Mouse (Mus musculus): ENCODE measurements around the gene Rgs6. TPM values are rescaled to one million over a fixed set of nuclear protein-coding genes. Genes with fewer than 3 reads are reported as not detected.

Gene Rgs6
- polyA plus RNA-seq, 1 experiment: 0.69 TPM

DNA sequence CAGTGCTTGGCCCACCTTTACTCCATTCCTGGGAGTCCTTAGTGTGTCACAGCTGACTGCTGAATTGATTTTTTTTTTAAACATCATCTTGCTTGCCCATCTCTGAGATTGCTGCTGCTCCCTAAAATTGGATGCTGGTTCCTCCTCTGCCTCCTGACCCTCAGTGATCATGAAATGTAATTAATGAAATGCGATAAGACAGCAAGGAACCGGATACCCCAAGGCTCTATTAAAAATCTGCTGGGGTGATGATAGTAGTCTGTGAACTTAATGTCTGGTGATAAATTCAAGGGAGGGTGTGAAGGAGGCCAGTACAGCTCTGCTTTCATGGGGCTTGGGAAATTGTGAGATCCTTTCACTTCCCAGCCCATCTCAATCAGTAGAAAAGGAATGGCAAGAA is 489.4 kb downstream of the Rgs6 start:
- Histone ChIP-seq H3K4me3 (replicated peaks) (no peak overlapping the region), H3K27me3 (replicated peaks) (peaks cover 12% of the 10 kb centered on the region), H3K36me3 (replicated peaks; ENCODE audit: low read length) (no peaks in the 10 kb centered on the region), H3K4me1 (peaks cover 27% of the 10 kb centered on the region), H3K9me3 (no peaks in the 10 kb centered on the region)
- TF ChIP-seq GATA1 (IDR thresholded peaks at IDR 0.05; ENCODE audit: borderline replicate concordance, low read length): no peak
- TF ChIP-seq FLI1 (IDR thresholded peaks at IDR 0.05; ENCODE audit: low read length): no peak

GRCm38 (mm10) chr12:83083427-83083826 is 495.3 kb downstream of the Rgs6 start:
- Histone ChIP-seq H3K9me3 (no peaks in the 10 kb centered on the region), H3K36me3 (replicated peaks; ENCODE audit: low read length) (no peaks in the 10 kb centered on the region)

DNA sequence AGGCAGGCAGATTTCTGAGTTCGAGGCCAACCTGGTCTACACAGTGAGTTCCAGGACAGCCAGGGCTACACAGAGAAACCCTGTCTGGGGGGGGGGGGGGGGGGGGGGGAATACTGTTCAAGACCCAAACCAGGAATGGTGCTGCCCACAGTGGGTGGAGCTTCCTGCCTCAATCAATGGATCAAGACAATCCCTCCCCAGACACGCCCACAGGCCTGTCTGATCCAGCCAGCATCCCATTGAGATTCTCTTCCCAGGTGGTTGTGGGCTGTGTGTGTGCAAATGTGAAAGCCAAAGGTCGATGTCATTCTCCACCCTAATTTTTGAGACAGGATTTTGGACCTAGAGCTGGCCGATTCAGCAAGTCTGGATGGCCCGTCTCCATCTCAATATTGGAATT is 496.5 kb downstream of the Rgs6 start:
- H3K27me3 ChIP-seq (replicated peaks): peaks cover 9% of the 10 kb centered on the region
- no peak for TF ChIP-seq GATA1 (IDR thresholded peaks at IDR 0.05; ENCODE audit: borderline replicate concordance, low read length)
- TF ChIP-seq FLI1 (IDR thresholded peaks at IDR 0.05; ENCODE audit: low read length): no peak
- no peak overlapping the region for H3K4me3 ChIP-seq (replicated peaks)
- peaks cover 30% of the 10 kb centered on the region for H3K4me1 ChIP-seq
- H3K36me3 ChIP-seq (replicated peaks; ENCODE audit: low read length): no peaks in the 10 kb centered on the region
- no peaks in the 10 kb centered on the region for H3K9me3 ChIP-seq

More at GRCm38 (mm10) chr12:83083427-83083826, 495.3 kb downstream of the Rgs6 start:
- Histone ChIP-seq H3K4me1 (peaks cover 30% of the 10 kb centered on the region), H3K27me3 (replicated peaks) (peaks cover 14% of the 10 kb centered on the region), H3K4me3 (replicated peaks) (no peak overlapping the region)
- TF ChIP-seq FLI1 (IDR thresholded peaks at IDR 0.05; ENCODE audit: low read length): no peak

GRCm38 (mm10) chr12:83087010-83087409 is 498.9 kb downstream of the Rgs6 start:
- no peaks in the 10 kb centered on the region for H3K9me3 ChIP-seq
- no peak for TF ChIP-seq FLI1 (IDR thresholded peaks at IDR 0.05; ENCODE audit: low read length)
- peaks cover 8% of the 10 kb centered on the region for H3K27me3 ChIP-seq (replicated peaks)
- no peaks in the 10 kb centered on the region for H3K36me3 ChIP-seq (replicated peaks; ENCODE audit: low read length)
- H3K4me1 ChIP-seq: peaks cover 29% of the 10 kb centered on the region
- no peak overlapping the region for H3K4me3 ChIP-seq (replicated peaks)

DNA sequence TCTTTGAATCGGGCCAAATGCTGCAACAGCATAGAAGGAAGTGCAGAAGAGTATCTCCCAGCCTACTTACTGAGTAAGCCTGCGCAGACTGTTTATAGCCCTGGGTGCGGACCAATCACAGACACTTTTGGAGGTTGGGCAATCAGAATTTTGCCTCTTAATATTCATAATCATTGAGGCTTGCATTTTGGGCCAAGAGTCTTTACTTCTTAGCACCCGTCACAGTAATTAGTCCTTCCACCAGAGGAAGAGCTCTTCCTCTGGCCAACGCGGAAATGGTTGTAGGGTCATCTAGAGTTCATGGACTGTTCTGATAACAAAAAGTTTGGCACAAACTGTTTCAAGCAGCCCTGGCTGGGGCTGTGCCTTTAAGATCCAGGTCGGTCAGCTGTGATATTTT is 499.5 kb downstream of the Rgs6 start:
- TF ChIP-seq GATA1 (IDR thresholded peaks at IDR 0.05; ENCODE audit: borderline replicate concordance, low read length): no peak
- peaks cover 10% of the 10 kb centered on the region for H3K27me3 ChIP-seq (replicated peaks)
- H3K9me3 ChIP-seq: no peaks in the 10 kb centered on the region
- H3K4me3 ChIP-seq (replicated peaks): no peak overlapping the region
- H3K36me3 ChIP-seq (replicated peaks; ENCODE audit: low read length): no peaks in the 10 kb centered on the region
- peaks cover 34% of the 10 kb centered on the region for H3K4me1 ChIP-seq

GRCm38 (mm10) chr12:83092001-83092400 is 503.9 kb downstream of the Rgs6 start:
- Histone ChIP-seq H3K36me3 (replicated peaks; ENCODE audit: low read length) (no peaks in the 10 kb centered on the region), H3K4me3 (replicated peaks) (no peak overlapping the region)

GRCm38 (mm10) chr12:83097787-83098186 is 509.7 kb downstream of the Rgs6 start:
- Histone ChIP-seq H3K36me3 (replicated peaks; ENCODE audit: low read length) (no peaks in the 10 kb centered on the region), H3K27me3 (replicated peaks) (peaks cover 2% of the 10 kb centered on the region), H3K4me1 (peaks cover 20% of the 10 kb centered on the region), H3K9me3 (peaks cover 4% of the 10 kb centered on the region; the same call in 1 of the 2 replicates), H3K4me3 (replicated peaks) (no peak overlapping the region)
- no peak for TF ChIP-seq FLI1 (IDR thresholded peaks at IDR 0.05; ENCODE audit: low read length)

More at GRCm38 (mm10) chr12:83092001-83092400, 503.9 kb downstream of the Rgs6 start:
- H3K27me3 ChIP-seq (replicated peaks): peaks cover 10% of the 10 kb centered on the region
- H3K9me3 ChIP-seq: no peaks in the 10 kb centered on the region
- H3K4me1 ChIP-seq: peaks cover 16% of the 10 kb centered on the region
- TF ChIP-seq GATA1 (IDR thresholded peaks at IDR 0.05; ENCODE audit: borderline replicate concordance, low read length): no peak
- no peak for TF ChIP-seq FLI1 (IDR thresholded peaks at IDR 0.05; ENCODE audit: low read length)

DNA sequence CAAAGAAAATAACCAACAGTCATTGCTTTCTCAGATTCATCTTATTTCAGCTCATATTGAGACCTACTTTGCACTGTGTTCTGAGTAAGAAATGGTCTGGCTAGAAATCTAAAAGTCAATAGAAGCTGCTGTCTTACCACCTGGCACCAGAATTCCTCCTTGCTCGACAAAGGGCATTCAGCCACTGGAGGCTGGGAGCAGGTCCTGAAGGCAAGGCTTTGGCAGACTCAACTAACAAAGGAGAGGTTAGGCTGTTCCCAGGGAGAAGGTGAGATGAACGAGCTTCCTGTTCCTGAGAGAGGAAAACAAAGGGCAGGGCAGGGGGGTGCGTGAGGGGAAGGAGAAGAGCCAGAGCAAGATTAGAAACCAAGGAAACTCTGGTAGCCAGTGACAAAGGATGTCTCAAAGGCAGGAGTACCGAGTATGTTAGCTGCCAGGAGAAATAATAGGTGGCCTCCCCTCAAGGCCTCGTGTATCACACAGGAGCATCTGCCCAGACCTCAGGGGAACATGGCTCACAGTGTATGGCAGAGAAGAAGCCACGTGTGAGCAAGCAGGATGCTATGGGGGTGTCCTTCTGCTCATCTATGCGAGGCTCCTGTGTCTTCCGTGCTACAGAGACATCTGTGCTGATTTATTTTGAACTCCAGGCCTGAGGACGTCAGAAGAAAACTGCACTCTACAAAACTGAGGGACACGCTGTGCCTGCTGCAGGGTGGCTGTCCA is 510.7 kb downstream of the Rgs6 start:
- Histone ChIP-seq H3K9me3 (peaks cover 4% of the 10 kb centered on the region; the same call in 1 of the 2 replicates), H3K4me3 (replicated peaks) (peak overlapping the region; percentile 40), H3K36me3 (replicated peaks; ENCODE audit: low read length) (no peaks in the 10 kb centered on the region), H3K27me3 (replicated peaks) (peaks cover 8% of the 10 kb centered on the region), H3K4me1 (peaks cover 20% of the 10 kb centered on the region)
- TF ChIP-seq GATA1 (IDR thresholded peaks at IDR 0.05; ENCODE audit: borderline replicate concordance, low read length): no peak
- TF ChIP-seq FLI1 (IDR thresholded peaks at IDR 0.05; ENCODE audit: low read length): no peak

DNA sequence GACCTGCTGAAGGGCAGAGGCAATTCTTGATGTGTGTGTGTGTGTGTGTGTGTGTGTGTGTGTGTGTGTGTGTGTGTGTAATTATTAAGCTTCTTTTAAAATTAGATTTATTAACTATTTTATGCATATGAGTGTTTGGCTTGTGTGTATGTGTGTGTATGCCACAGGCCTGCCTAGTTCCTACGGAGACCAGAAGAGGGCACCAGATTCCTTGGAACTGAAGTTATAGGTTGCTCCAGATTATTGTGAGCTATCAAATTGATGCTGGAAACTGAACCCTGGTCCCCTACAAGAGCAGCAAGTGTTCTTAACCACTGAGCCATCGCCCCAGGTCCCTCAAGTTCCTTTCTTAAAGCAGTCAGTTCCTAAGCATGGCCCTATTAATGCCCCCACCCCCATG is 511.8 kb downstream of the Rgs6 start:
- Histone ChIP-seq H3K4me1 (peaks cover 23% of the 10 kb centered on the region), H3K36me3 (replicated peaks; ENCODE audit: low read length) (no peaks in the 10 kb centered on the region), H3K9me3 (peaks cover 10% of the 10 kb centered on the region; the same call in 1 of the 2 replicates), H3K27me3 (replicated peaks) (peaks cover 15% of the 10 kb centered on the region), H3K4me3 (replicated peaks) (no peak overlapping the region)
- no peak for TF ChIP-seq GATA1 (IDR thresholded peaks at IDR 0.05; ENCODE audit: borderline replicate concordance, low read length)
- TF ChIP-seq FLI1 (IDR thresholded peaks at IDR 0.05; ENCODE audit: low read length): no peak

DNA sequence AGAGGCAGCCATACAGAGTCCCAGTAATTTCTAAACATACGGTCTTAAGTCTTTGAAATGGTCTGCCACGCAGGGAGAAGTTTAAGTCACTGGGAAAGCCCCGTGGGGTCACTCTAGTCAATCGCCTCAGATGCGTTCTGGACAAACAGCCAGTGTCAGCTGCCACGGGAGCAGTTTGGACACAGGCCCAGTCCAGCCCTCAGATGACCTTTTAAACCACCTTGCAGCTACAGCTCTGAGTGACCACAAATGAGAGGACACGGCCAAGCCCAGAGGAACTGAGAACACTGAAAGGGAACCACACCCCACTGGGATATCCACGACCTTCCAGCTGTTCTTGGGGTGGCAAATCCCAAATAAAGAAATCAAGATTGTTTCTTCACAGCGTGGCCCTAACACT is 512.3 kb downstream of the Rgs6 start:
- Histone ChIP-seq H3K4me1 (peaks cover 23% of the 10 kb centered on the region), H3K36me3 (replicated peaks; ENCODE audit: low read length) (no peaks in the 10 kb centered on the region), H3K27me3 (replicated peaks) (peaks cover 15% of the 10 kb centered on the region), H3K9me3 (peaks cover 10% of the 10 kb centered on the region; the same call in 1 of the 2 replicates), H3K4me3 (replicated peaks) (no peak overlapping the region)
- no peak for TF ChIP-seq FLI1 (IDR thresholded peaks at IDR 0.05; ENCODE audit: low read length)
- TF ChIP-seq GATA1 (IDR thresholded peaks at IDR 0.05; ENCODE audit: borderline replicate concordance, low read length): no peak

All from megakaryocyte, embryonic 14.5 days (primary cell).